ENCODE assay signal across 8 mouse cellular contexts in genomic region chr4:3081953-3082950, GRCm38 (mm10).
DNase-seq lines count a peak whose midpoint lies in the region.

No protein-coding gene starts in this region.

- no peaks in the 10 kb centered on the region for H3K36me3 ChIP-seq in splenic B cell, adult 2 months (ENCODE audit: control insufficient read depth, insufficient read depth, low read length, poor library complexity, severe bottlenecking)

- intact Hi-C loops in left cerebral cortex, postnatal 36 days (cut with DNase I): no loop called here

- DNase-seq in gastrocnemius, adult 18-20 months (ENCODE audit: low spot score): peak; percentile 0
- no peak for DNase-seq in gastrocnemius, postnatal 25 days
- DNase-seq in urinary bladder, postnatal 25 days (ENCODE audit: low spot score): peak; percentile 2
- DNase-seq in urinary bladder, adult 18-20 months (ENCODE audit: low spot score in 2 of 2): no peak
- peak; percentile 5 for DNase-seq in liver
- DNase-seq in splenic B cell, adult 2 months (ENCODE audit: low read depth, low spot score): peak; percentile 36
- no peak for DNase-seq in left cerebral cortex, postnatal 36 days (ENCODE audit: low spot score in 2 of 2)
- no peak for DNase-seq in layer of hippocampus, adult 9-10 months (ENCODE audit: low spot score)

- H3K27me3 ChIP-seq in splenic B cell, adult 2 months (ENCODE audit: control insufficient read depth, insufficient read depth, low read length, poor library complexity, severe bottlenecking): no peaks in the 10 kb centered on the region

Comparison
In these comparisons a context has a peak if more than half of its experiments do, and no peak if none do; other contexts are left out.
1. DNase-seq: peak in gastrocnemius, adult 18-20 months (single experiment), urinary bladder, postnatal 25 days (single experiment), liver (single experiment) and splenic B cell, adult 2 months (single experiment); none in gastrocnemius, postnatal 25 days (single experiment), urinary bladder, adult 18-20 months (0 of 2), left cerebral cortex, postnatal 36 days (0 of 2) and layer of hippocampus, adult 9-10 months (single experiment).